Mouse (Mus musculus) heart, postnatal 14 days (tissue): ENCODE measurements around the gene Npepl1. TPM values are rescaled to one million over a fixed set of nuclear protein-coding genes. Genes with fewer than 3 reads are reported as not detected.

Experiments used
- total RNA-seq, 2 experiments: library from RNA; stranded (reverse); gene quantifications; 2 replicates each; pipeline ENCODE4 v1.2.3; 2021

The Npepl1 gene
- total RNA-seq, 2 experiments from 2014 or later, result 54.6 to 57.4 TPM

Other genes with a start within 250 kb of the Npepl1 start
- gene Stx16, start 34.0 kb upstream of the Npepl1 start, total RNA-seq, result 10 to 100 TPM; 25.9 to 30.0 TPM
- 1,000 to 10,000 TPM; 1,353 to 1,383 TPM for gene Gnas, start 174.0 kb downstream of the Npepl1 start, total RNA-seq
- gene Gm20721, start 236.4 kb downstream of the Npepl1 start, total RNA-seq, result 1 to 10 TPM; 1.7 to 1.8 TPM